Mouse (Mus musculus) CH12.LX (cell line): ENCODE data around the gene Reln.

ENCODE experiments used
- CTCF ChIP-seq, 2 experiments: IDR thresholded peaks in 1 of 2; conservative IDR thresholded peaks in 1 of 2; 2 replicates each; pipeline ENCODE4 v1.5.1; 2011 to 2012; ENCODE audit warnings: low read depth in 2 of 2, low read length in 2 of 2, improper control_type of control experiment in 1 of 2, inconsistent platforms in 1 of 2, mild to moderate bottlenecking in 1 of 2, moderate library complexity in 1 of 2
- E2F4 ChIP-seq: IDR thresholded peaks from 2 replicates; pipeline ENCODE4 v1.6.1; 2011; ENCODE audit warnings: low read depth, low read length, improper control_type of control experiment; ENCODE audit not compliant: insufficient replicate concordance
- EP300 ChIP-seq: IDR thresholded peaks from 2 replicates; pipeline ENCODE4 v1.6.1; 2011; ENCODE audit warnings: low read length, improper control_type of control experiment
- HCFC1 ChIP-seq: IDR thresholded peaks from 2 replicates; pipeline ENCODE4 v1.6.1; 2012; ENCODE audit warnings: low read depth, mild to moderate bottlenecking, inconsistent platforms, low read length, improper control_type of control experiment
- MAX ChIP-seq: IDR thresholded peaks from 2 replicates; pipeline ENCODE4 v1.6.1; 2011; ENCODE audit warnings: low read length, improper control_type of control experiment
- MXI1 ChIP-seq: IDR thresholded peaks from 2 replicates; pipeline ENCODE4 v1.6.1; 2011; ENCODE audit warnings: mild to moderate bottlenecking, low read depth, low read length, improper control_type of control experiment
- NRF1 ChIP-seq: IDR thresholded peaks from 2 replicates; pipeline ENCODE4 v1.6.1; 2014; ENCODE audit warnings: low read depth, mild to moderate bottlenecking, inconsistent platforms, low read length, improper control_type of control experiment, moderate library complexity
- POLR2A ChIP-seq: IDR thresholded peaks from 2 replicates; pipeline ENCODE4 v1.6.1; 2011; ENCODE audit warnings: low read depth, mild to moderate bottlenecking, improper control_type of control experiment, low read length
- TCF12 ChIP-seq: IDR thresholded peaks from 2 replicates; pipeline ENCODE4 v1.6.1; 2014; ENCODE audit warnings: low read depth, mild to moderate bottlenecking, inconsistent platforms, low read length, improper control_type of control experiment
- UBTF ChIP-seq: IDR thresholded peaks from 2 replicates; pipeline ENCODE4 v1.6.1; 2012; ENCODE audit warnings: low read depth, mild to moderate bottlenecking, inconsistent platforms, low read length, improper control_type of control experiment, moderate library complexity
- USF1 ChIP-seq: IDR thresholded peaks from 2 replicates; pipeline ENCODE4 v1.6.1; 2014; ENCODE audit warnings: low read depth, mild to moderate bottlenecking, inconsistent platforms, low read length, improper control_type of control experiment
- ZMIZ1 ChIP-seq: IDR thresholded peaks from 2 replicates; pipeline ENCODE4 v1.6.1; 2012; ENCODE audit warnings: low read depth, mild to moderate bottlenecking, inconsistent platforms, low read length, improper control_type of control experiment

DNA sequence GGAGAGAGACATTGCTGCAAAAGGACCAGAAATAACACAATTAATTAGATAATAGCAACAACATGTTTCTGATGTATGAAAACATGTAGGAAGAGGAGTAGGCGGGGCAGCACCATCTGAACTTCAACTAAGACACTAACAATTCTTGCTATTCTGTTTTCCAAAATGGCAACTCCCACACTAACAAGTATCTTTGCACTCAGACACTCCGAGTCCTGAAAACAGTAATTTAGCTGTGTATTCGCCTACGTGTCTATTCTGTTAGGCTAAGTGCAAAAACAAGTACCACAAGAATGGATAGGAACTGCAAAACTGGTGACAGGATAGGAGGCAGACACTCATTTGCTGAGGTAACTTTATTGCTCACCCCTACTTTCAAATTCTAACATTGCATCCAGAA, 70.4 kb downstream of the Reln start:
- TF ChIP-seq CTCF (conservative IDR thresholded peaks at IDR 0.05 in 1 of 2, IDR thresholded peaks at IDR 0.05 in 1 of 2; ENCODE audit: low read depth in 2 of 2, low read length in 2 of 2) (no peak), POLR2A (no peak), MXI1 (no peak), MAX (no peak), ZMIZ1 (no peak), USF1 (no peak), E2F4 (no peak), HCFC1 (no peak), TCF12 (no peak), NRF1 (no peak), EP300 (no peak), UBTF (no peak)
